Mouse (Mus musculus) intestine, embryonic 16.5 days (tissue): ENCODE data around the gene Cacna1g. TPM values are rescaled to one million over a fixed set of nuclear protein-coding genes. Genes with fewer than 3 reads are reported as not detected.
A peak's percentile ranks its signal among the peaks of the same experiment; 100 is the strongest.

Experiments
- ATAC-seq: fragments of 200-750 bp; cut with Nextera tagmentation; 2 replicates; pipeline ENCODE4 v1.8.0; 2017; ENCODE audit warnings: moderate TSS enrichment, moderate library complexity
- H3K27ac ChIP-seq: fragments of 300-500 bp; sonication (generic); 2 replicates; pipeline ENCODE4 v1.5.1; 2014; ENCODE audit warnings: mild to moderate bottlenecking, low read length
- H3K27me3 ChIP-seq: fragments of 300-500 bp; sonication (generic); replicated peaks from 2 replicates; pipeline ENCODE4 v1.6.1; 2014; ENCODE audit warnings: low read length, control low read depth, mixed read lengths; ENCODE audit not compliant: control insufficient read depth, insufficient read depth
- H3K36me3 ChIP-seq: fragments of 300-500 bp; sonication (generic); 2 replicates; pipeline ENCODE4 v1.6.1; 2014; ENCODE audit warnings: low read length, control low read depth; ENCODE audit not compliant: control insufficient read depth, insufficient read depth
- H3K4me1 ChIP-seq: fragments of 300-500 bp; sonication (generic); 2 replicates; pipeline ENCODE4 v1.6.1; 2014; ENCODE audit warnings: low read length, control low read depth, mixed read lengths; ENCODE audit not compliant: control insufficient read depth, insufficient read depth
- H3K4me2 ChIP-seq: fragments of 300-500 bp; sonication (generic); 2 replicates; pipeline ENCODE4 v1.6.1; 2014; ENCODE audit warnings: low read depth, low read length, control low read depth
- H3K4me3 ChIP-seq: fragments of 300-500 bp; sonication (generic); 2 replicates; pipeline ENCODE4 v1.5.1; 2014; ENCODE audit warnings: mild to moderate bottlenecking, low read length
- H3K9ac ChIP-seq: fragments of 300-500 bp; sonication (generic); 2 replicates; pipeline ENCODE4 v1.6.1; 2014; ENCODE audit warnings: low read depth, low read length
- H3K9me3 ChIP-seq: fragments of 300-500 bp; sonication (generic); 2 replicates; pipeline ENCODE4 v1.6.1; 2016; ENCODE audit warnings: low read length, control low read depth; ENCODE audit not compliant: control insufficient read depth
- WGBS: fragments of 180-500 bp; shearing (Covaris S2); extraction: QIAGEN DNeasy Blood & Tissue Kit; methylation state at CpG from one replicate; pipeline ENCODE4 v1.1.7; 2014; 5-methylcytosine and 5-hydroxymethylcytosine counted together
- polyA plus RNA-seq: library from polyadenylated mRNA; unstranded; fragments of >200 nt; fragmentation: Nextera tagmentation; extraction: Ambion mirVana; gene quantifications from 2 replicates; pipeline ENCODE4 v1.2.1, GENCODE M21; 2015

Cacna1g gene
- polyA plus RNA-seq, 1 experiment from 2014 or later: 4.9 TPM

GRCm38 (mm10) chr11:94424380-94424779 lies 49.6 kb downstream of the Cacna1g start:
- Histone ChIP-seq H3K9me3 (no peaks in the 10 kb centered on the region), H3K9ac (no peak overlapping the region), H3K4me3 (no peak overlapping the region), H3K27me3 (no peaks in the 10 kb centered on the region), H3K27ac (no peak overlapping the region), H3K36me3 (no peaks in the 10 kb centered on the region), H3K4me2 (no peak overlapping the region), H3K4me1 (peaks cover 42% of the 10 kb centered on the region)
- 57% methylated on average over 15 of the region's 15 CpGs for WGBS
- no peak for ATAC-seq

GRCm38 (mm10) chr11:94423855-94424254 lies 50.1 kb downstream of the Cacna1g start:
- Histone ChIP-seq H3K4me1 (peaks cover 36% of the 10 kb centered on the region), H3K9me3 (no peaks in the 10 kb centered on the region), H3K4me3 (no peak overlapping the region), H3K4me2 (no peak overlapping the region), H3K27me3 (no peaks in the 10 kb centered on the region), H3K36me3 (no peaks in the 10 kb centered on the region), H3K27ac (no peak overlapping the region), H3K9ac (no peak overlapping the region)
- no peak for ATAC-seq
- 68% methylated on average over 5 of the region's 5 CpGs for WGBS

- no peaks in the 10 kb centered on the region for H3K36me3 ChIP-seq
- 57% methylated on average over 6 of the region's 6 CpGs for WGBS
Measured at GRCm38 (mm10) chr11:94420991-94421390, 53.0 kb downstream of the Cacna1g start.

GRCm38 (mm10) chr11:94420325-94420724 lies 53.7 kb downstream of the Cacna1g start:
- peaks cover 13% of the 10 kb centered on the region; the same call in 1 of the 2 replicates for H3K4me1 ChIP-seq
- H3K9ac ChIP-seq: no peak overlapping the region
- H3K27ac ChIP-seq: no peak overlapping the region
- H3K27me3 ChIP-seq: no peaks in the 10 kb centered on the region
- no peaks in the 10 kb centered on the region for H3K36me3 ChIP-seq
- H3K4me2 ChIP-seq: no peak overlapping the region
- WGBS: 24% methylated on average over 7 of the region's 7 CpGs
- no peak for ATAC-seq
- H3K9me3 ChIP-seq: no peaks in the 10 kb centered on the region
- H3K4me3 ChIP-seq: no peak overlapping the region

More at GRCm38 (mm10) chr11:94420991-94421390, 53.0 kb downstream of the Cacna1g start:
- Histone ChIP-seq H3K4me3 (no peak overlapping the region), H3K4me2 (no peak overlapping the region), H3K4me1 (peaks cover 16% of the 10 kb centered on the region), H3K9me3 (no peaks in the 10 kb centered on the region), H3K27ac (no peak overlapping the region), H3K9ac (no peak overlapping the region), H3K27me3 (no peaks in the 10 kb centered on the region)
- no peak for ATAC-seq

- Histone ChIP-seq H3K36me3 (no peaks in the 10 kb centered on the region), H3K9ac (no peak overlapping the region), H3K27ac (no peak overlapping the region), H3K4me3 (no peak overlapping the region), H3K4me1 (peaks cover 15% of the 10 kb centered on the region), H3K4me2 (no peak overlapping the region), H3K9me3 (no peaks in the 10 kb centered on the region), H3K27me3 (no peaks in the 10 kb centered on the region)
- WGBS: 59% methylated on average over 10 of the region's 10 CpGs
- no peak for ATAC-seq
Measured at GRCm38 (mm10) chr11:94419004-94419727, 54.8 kb downstream of the Cacna1g start.

- no peak overlapping the region for H3K9ac ChIP-seq
- H3K27me3 ChIP-seq: no peaks in the 10 kb centered on the region
- H3K9me3 ChIP-seq: no peaks in the 10 kb centered on the region
- no peaks in the 10 kb centered on the region for H3K36me3 ChIP-seq
- peaks cover 21% of the 10 kb centered on the region for H3K4me1 ChIP-seq
- peak; percentile 10; the same call in 1 of the 2 replicates for ATAC-seq
- H3K27ac ChIP-seq: no peak overlapping the region
- no peak overlapping the region for H3K4me3 ChIP-seq
- no peak overlapping the region for H3K4me2 ChIP-seq
- 57% methylated on average over 4 of the region's 4 CpGs for whole genome bisulfite sequencing
Measured at GRCm38 (mm10) chr11:94414042-94414441, 60.0 kb downstream of the Cacna1g start.

GRCm38 (mm10) chr11:94413516-94413915 lies 60.5 kb downstream of the Cacna1g start:
- no peak overlapping the region for H3K4me3 ChIP-seq
- H3K36me3 ChIP-seq: no peaks in the 10 kb centered on the region
- H3K4me1 ChIP-seq: peaks cover 21% of the 10 kb centered on the region
- H3K9ac ChIP-seq: no peak overlapping the region
- H3K27ac ChIP-seq: no peak overlapping the region
- H3K27me3 ChIP-seq: no peaks in the 10 kb centered on the region
- 0 out of 2 replicates have a peak, but pooled peaks have one; percentile 22 for ATAC-seq
- no peak overlapping the region for H3K4me2 ChIP-seq
- H3K9me3 ChIP-seq: no peaks in the 10 kb centered on the region
- 31% methylated on average over 8 of the region's 8 CpGs for WGBS

- Histone ChIP-seq H3K27ac (no peak overlapping the region), H3K4me1 (peaks cover 22% of the 10 kb centered on the region), H3K27me3 (no peaks in the 10 kb centered on the region), H3K4me3 (no peak overlapping the region), H3K9ac (no peak overlapping the region), H3K4me2 (no peak overlapping the region), H3K36me3 (no peaks in the 10 kb centered on the region), H3K9me3 (no peaks in the 10 kb centered on the region)
- WGBS: 24% methylated on average over 10 of the region's 10 CpGs
- ATAC-seq: peak; percentile 13; the same call in 1 of the 2 replicates
Measured at GRCm38 (mm10) chr11:94412998-94413469, 61.0 kb downstream of the Cacna1g start.

GRCm38 (mm10) chr11:94412562-94412961 lies 61.4 kb downstream of the Cacna1g start:
- no peaks in the 10 kb centered on the region for H3K9me3 ChIP-seq
- no peak overlapping the region for H3K9ac ChIP-seq
- no peaks in the 10 kb centered on the region for H3K36me3 ChIP-seq
- no peak overlapping the region for H3K4me2 ChIP-seq
- ATAC-seq: no peak
- peaks cover 27% of the 10 kb centered on the region for H3K4me1 ChIP-seq
- H3K27ac ChIP-seq: no peak overlapping the region
- H3K4me3 ChIP-seq: no peak overlapping the region
- 46% methylated on average over 2 of the region's 2 CpGs for WGBS
- H3K27me3 ChIP-seq: no peaks in the 10 kb centered on the region
